Mouse (Mus musculus) kidney, postnatal 36 days (tissue): ENCODE measurements around the gene Scd1.
A peak's percentile ranks its signal among the peaks of the same experiment; 100 is the strongest.

ENCODE experiments used
- DNase-seq, 2 experiments: peaks; one replicate each; pipeline ENCODE4 v3.0.0; 2021 to 2022; ENCODE audit warnings: mixed read lengths in 2 of 2

Gene Scd1

GRCm38 (mm10) chr19:44407341-44408222 lies at the start of gene Scd1:
Scd1 (minus strand) TSS chr19:44407879.
- peak; percentile 65 to 78 for DNase-seq

- peak; percentile 31 to 42 for DNase-seq
Observed at GRCm38 (mm10) chr19:44455356-44455755, 47.7 kb upstream of the Scd1 start.

DNA sequence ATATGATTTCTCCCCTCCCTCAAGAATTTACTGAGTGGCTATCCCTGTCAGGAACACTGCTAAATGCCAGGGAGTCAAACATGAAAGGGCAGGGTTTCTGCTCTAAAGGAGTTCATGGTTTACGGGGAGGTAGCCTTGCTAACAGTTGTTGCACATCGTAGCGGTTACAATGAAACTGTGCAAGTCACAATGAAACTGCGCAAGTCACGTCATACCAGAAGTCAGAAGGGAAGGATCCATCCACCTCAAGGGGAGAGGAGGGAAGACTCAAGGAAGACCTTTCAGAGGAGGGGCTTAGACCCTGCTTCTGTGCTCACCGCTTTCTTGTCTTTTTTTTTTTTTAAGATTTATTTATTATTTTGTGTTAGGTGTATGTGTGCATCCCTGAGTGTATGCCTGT lies 47.2 kb upstream of the Scd1 start:
- no peak for DNase-seq

- no peak for DNase-seq
Observed at GRCm38 (mm10) chr19:44447927-44448326, 40.2 kb upstream of the Scd1 start.

- no peak for DNase-seq
Observed at GRCm38 (mm10) chr19:44445755-44446154, 38.1 kb upstream of the Scd1 start.

DNA sequence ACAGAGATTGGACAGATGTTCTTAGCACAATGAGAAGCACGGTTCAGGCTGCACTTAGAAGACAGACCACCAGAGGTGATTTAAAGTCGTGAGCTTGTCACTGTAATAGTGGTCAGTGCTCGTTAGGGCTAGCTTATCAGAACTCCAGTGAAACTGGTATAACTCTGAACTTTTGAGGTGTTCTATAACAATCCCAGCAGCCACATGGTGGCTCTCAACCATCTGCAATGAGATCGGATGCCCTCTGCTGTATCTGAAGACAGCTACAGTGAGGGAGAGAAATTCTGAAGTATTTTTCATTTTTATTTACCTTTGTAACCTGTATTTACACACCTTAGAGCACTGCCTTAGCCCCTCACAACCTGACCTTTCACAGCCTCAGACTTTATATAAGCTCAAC lies 31.6 kb upstream of the Scd1 start:
- no peak for DNase-seq

- no peak for DNase-seq
Observed at GRCm38 (mm10) chr19:44437975-44438374, 30.3 kb upstream of the Scd1 start.

DNA sequence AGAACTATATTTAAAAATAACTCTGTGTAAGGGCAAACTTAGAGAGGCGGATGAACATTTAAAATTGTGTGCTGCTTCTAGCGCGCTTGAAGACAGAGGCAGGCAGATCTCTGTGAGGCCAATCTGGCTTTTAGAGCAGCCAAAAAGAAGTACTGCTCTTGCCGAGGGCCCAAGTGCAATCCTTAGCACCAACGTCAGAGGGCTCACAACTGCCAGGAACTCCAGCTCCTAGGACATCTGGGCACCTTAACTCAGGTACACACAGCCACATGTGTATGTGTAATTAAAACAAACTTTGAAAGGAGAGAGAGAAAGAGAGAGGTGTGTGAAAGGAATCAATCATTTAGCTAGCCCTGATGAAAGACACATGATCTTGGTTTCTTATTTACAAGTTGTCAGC lies 24.4 kb upstream of the Scd1 start:
- DNase-seq: peak in 1 of 2 experiments; percentile 55

DNA sequence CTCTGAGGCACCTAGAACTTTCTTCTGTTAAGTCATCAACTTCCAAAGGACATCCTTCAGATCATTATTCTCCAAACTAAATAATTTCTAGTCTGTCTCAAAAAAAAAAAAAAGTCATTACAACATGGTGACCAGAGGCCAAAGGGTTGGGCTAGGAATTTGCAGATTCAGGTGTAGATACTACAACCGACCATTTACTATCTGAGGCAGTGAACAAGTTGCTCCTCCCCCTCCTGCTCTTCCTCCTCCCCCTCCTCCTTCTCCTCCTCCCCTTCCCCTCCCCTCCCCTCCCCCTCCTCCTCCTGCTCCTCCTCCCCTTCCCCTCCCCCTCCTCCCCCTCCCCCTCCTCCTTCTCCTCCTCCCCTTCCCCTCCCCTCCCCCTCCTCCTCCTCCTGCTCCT lies 20.0 kb upstream of the Scd1 start:
- no peak for DNase-seq

GRCm38 (mm10) chr19:44422051-44422631 lies 14.5 kb upstream of the Scd1 start:
- DNase-seq: peak; percentile 70 to 81

DNA sequence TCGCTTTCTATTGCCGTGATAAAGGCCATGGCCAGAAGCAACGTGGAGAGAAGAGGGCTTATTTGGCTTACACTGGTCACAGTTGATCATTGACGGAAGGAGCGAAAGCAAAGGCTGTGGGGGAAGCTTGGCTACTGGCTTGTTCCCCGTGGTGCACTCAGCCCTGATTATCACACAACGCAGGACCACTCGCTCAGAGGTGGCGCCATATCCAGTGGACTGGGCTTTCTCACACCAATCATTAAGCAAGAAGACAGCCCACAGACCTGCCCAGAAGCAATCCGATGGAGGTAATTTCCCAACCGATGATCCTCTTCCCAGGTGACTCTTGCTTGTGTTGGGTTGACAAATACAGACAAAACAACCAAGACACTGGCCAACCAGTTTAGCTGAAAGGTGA lies 11.9 kb upstream of the Scd1 start:
- peak in 1 of 2 experiments; percentile 34 for DNase-seq

DNA sequence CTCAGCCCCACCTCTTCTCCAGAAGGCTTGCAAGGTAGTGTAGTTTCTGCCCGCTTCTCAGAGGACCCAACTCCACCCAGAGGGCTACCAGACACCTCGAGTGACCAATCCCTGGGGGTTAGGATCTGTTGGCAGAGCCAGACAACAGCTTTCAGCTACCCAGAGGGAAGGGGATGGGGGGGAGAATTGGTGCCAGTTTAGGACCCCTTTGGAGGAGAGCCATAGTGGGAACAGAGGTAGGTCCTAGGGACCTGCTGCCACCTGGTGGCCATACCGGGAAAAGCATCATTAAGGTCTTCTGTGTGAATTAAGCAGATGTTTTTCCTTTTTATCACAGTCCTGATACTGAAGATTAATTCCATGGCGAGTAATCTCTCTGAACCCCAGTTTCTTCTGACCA lies 11.3 kb upstream of the Scd1 start:
- peak; percentile 64 to 86 for DNase-seq

- no peak for DNase-seq
Observed at GRCm38 (mm10) chr19:44418544-44418943, 10.9 kb upstream of the Scd1 start.

DNA sequence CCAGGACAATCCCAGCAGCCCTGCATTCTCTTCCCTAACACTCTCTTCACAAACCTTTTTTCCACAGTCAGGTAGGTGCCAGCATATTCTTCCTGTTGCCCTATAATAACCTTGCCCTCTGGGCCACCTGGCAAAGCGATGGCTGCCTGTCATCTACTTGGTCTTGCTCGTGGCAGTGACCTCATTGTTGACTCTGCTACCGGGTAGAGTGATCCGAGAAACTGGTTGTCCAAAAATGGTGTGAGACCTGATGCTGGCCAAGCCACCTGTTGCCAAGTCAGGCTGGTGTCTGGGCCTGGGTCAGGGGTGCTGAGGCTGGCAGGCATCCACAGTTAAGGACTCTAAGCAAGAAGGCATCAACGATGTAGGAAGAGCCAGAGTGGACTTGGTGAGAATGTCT lies 10.4 kb upstream of the Scd1 start:
- peak in 1 of 2 experiments; percentile 32 for DNase-seq

GRCm38 (mm10) chr19:44417448-44417847 lies 9.8 kb upstream of the Scd1 start:
- DNase-seq: no peak

- DNase-seq: peak; percentile 31 to 53
Observed at GRCm38 (mm10) chr19:44416240-44416639, 8.6 kb upstream of the Scd1 start.

- no peak for DNase-seq
Observed at GRCm38 (mm10) chr19:44415464-44415863, 7.8 kb upstream of the Scd1 start.

DNA sequence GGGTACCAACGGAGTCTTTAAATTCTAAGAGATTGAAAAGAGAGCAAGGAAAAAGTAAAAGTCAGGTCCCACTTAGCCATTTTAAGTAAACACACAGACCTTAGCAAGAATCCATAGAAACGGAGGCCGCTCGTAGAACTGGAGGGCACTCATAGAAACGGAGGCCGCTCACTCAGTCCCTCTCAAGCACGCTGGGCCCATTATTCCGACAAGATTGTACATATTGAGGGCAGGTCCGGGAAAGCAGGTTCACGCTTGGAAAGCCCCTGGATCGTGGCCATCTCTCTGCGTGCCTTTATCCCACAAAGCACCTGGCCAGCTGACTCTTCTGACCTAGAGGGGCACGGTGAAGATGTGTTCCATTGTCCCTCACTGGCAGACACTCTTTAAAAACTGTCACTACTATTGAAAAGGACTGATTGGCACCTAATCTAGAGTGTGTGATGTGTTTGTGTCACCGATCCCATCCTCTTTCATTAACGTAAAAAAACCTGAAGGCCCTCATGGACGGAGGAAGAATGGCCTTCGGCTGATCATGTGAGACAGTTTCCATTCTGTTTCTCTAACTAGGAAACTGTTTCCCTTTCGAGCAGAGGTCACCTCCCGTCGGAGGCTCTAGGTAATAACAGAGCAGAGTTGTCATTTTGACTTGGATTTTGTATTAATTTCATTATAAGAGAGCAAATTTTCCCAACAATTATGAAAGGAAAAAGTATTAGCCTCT lies 2.8 kb upstream of the Scd1 start:
- no peak for DNase-seq

- DNase-seq: no peak
Observed at GRCm38 (mm10) chr19:44408595-44408994, 916 bp upstream of the Scd1 start.

DNA sequence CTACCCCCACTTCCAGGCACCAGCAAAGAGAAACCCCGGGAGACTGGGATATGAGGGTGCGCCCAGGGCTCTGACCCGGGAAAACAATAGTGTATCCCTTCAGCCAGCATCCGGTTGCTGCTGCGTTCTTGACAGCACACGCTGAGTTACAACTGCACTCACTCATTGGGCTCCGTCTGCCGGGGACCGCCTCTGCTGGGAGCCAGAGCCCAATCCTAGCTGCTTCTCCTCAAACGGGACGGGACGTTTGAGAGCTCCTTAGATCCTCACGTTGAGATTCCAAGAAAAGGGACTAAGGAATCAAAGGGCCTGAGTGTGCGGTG lies 505 bp upstream of the Scd1 start:
- peak; percentile 69 to 76 for DNase-seq

- DNase-seq: no peak
Observed at GRCm38 (mm10) chr19:44403546-44403945, 4.1 kb downstream of the Scd1 start.

- no peak for DNase-seq
Observed at GRCm38 (mm10) chr19:44400484-44401197, 7.0 kb downstream of the Scd1 start.

- no peak for DNase-seq
Observed at GRCm38 (mm10) chr19:44400076-44400475, 7.6 kb downstream of the Scd1 start.
